Mouse (Mus musculus) lung, adult 2 months (tissue): Measurements from ENCODE around the gene Lrrc41. TPM values are rescaled to one million over a fixed set of nuclear protein-coding genes. Genes with fewer than 3 reads are reported as not detected.
A peak's percentile ranks its signal among the peaks of the same experiment; 100 is the strongest.

ENCODE experiments used
- DNase-seq: peaks from one replicate; pipeline ENCODE4 v3.0.0; 2022
- H3K4me1 ChIP-seq: fragments of 200-500 bp; 2 replicates; pipeline ENCODE4 v1.6.1; 2011; ENCODE audit warnings: low read length; ENCODE audit not compliant: control insufficient read depth, insufficient read depth
- H3K4me3 ChIP-seq: fragments of 200-500 bp; replicated peaks from 2 replicates; pipeline ENCODE3; 2011; ENCODE audit warnings: low read depth, mild to moderate bottlenecking, control low read depth, low read length; ENCODE audit errors: extremely low read depth
- CTCF ChIP-seq: fragments of 200-500 bp; IDR thresholded peaks from 2 replicates; pipeline ENCODE4 v1.5.1; 2011; ENCODE audit warnings: mild to moderate bottlenecking, low read length, control low read depth; ENCODE audit not compliant: insufficient read depth
- POLR2A ChIP-seq: fragments of 200-500 bp; IDR thresholded peaks from 2 replicates; pipeline ENCODE4 v1.6.1; 2011; ENCODE audit warnings: low read depth, mild to moderate bottlenecking, control low read depth, low read length, borderline replicate concordance; ENCODE audit errors: extremely low read depth
- WGBS: fragments of 180-500 bp; shearing (Covaris S2); methylation state at CpG from one replicate; pipeline ENCODE4 v1.1.7; 2018; 5-methylcytosine and 5-hydroxymethylcytosine counted together
- polyA plus RNA-seq: library from polyadenylated mRNA; depleted of rRNA; stranded (reverse); fragments of >200 nt; gene quantifications from 2 replicates; pipeline ENCODE4 v1.2.3, GENCODE M21; 2012

Gene Lrrc41
- polyA plus RNA-seq, 1 experiment, result 61.5 TPM

DNA sequence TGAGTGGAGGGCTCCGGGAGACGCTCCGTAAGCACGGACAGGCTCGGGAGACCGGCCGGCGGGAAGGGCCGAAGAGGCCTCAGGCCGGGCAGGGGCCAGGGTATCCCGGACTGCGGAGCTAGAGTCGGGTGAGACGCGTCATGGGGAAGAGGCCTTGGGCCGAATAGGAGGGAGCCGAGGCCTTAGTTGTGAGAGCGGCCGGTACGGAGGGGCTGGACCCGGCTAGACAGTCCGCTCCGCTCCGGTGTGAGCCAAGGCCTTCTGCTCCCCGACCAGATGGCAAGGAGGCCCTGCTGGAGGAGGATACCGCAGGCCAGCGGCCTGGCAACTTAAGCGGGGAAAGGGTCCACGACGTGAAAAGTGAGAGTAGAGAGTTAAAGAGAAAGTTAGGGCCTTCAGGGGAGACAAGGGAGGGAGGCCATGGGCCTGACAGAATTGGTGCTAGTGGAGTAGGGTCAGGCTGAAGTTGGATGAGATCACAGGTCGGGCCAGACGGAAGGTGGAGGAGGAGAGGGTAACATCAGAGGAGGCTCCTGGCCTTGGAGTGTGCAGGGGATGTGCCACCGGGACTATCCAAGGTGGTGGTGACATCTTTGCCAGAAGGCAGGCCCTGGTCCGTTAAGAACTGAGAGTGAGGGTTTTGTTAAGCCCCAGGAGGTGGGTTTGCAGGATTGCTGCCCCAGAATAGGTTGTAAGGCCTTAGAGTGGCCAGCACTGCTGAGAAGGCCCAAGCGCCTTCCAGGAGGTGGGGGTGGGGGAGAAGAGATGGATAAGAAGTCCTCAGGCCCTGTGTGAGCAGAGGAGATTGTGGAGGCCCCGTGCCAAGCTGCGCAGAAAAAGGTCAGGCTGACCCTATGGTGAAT is 1.5 kb downstream of the Lrrc41 start:
- 3% methylated on average over 37 of the region's 37 CpGs for WGBS
- Histone ChIP-seq H3K4me3 (peak overlapping the region; percentile 86), H3K4me1 (peaks cover 17% of the 10 kb centered on the region)
- TF ChIP-seq POLR2A, result no peak
- no peak for TF ChIP-seq CTCF
- DNase-seq, result no peak

DNA sequence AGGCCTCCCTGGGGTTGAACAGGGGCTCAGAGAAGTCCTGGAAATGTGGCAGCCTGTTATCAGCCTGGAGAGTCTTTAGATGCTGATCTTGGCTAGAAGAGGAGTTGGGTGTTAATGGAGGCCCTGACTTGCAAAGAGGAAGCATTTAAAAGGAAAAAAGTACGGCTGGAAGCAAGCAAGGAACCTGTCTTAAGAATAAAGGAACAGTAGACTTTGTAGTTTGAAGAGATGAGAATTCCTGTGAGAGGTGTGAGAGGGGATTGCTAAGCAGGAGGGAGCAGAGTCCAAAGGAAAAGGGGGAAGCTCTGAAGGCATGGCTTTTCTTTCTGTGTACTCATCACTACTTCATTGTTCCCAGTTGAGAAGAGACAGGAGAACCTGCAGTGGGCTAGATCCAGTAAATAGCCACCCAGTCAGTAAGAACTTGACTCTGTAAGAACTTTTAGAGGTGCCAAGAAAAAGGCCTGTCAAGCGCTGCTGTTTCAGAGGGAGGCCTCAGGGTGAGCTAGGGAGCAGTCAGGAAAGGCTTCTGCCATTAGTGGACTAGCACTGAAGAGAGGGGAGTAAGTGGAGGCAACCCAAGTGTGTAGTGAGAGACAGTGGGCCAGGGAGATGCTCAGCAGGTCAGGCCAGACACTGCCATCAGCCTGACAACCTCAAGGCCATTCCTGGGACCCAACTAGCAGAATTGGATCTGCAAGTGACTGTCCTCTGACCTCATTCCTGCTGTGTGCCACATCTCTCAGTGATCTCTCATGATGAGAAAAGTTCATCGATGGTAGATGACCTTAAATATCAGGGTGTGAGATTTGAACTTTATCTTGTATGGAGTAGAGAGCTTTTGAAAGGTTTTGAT is 2.4 kb downstream of the Lrrc41 start:
- Histone ChIP-seq H3K4me3 (no peak overlapping the region), H3K4me1 (peaks cover 17% of the 10 kb centered on the region)
- no peak for DNase-seq
- WGBS, result 48% methylated on average over 3 of the region's 3 CpGs
- TF ChIP-seq POLR2A (no peak), CTCF (no peak)

DNA sequence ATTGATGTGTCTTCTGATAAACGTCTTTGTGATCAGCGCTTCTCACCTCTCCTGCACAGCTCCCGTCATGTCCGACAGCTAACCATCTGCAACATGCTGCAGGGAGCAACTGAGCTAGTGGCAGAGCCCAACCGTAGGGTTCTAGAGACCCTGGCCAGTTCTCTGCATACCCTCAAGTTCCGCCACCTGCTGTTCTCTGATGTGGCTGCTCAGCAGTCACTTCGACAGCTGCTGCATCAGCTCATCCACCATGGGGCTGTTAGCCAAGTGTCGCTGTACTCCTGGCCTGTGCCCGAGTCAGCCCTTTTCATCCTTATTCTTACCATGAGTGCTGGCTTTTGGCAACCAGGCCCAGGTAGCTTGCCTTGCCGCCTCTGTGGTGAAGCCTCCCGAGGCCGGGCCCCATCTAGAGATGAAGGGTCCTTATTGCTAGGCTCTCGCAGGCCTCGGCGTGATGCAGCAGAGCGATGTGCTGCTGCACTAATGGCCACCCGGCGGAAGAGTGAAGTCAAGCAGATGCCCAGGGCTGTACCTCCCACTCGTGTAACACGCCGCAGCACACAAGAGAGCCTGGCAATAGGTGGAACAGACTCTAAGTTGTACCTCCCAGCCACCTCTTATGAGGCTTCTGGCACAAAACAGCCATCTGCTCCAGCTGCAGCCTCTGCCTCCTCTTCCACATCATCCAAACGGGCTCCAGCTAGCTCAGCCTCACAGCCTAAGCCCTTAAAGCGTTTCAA is 13.6 kb downstream of the Lrrc41 start:
- Histone ChIP-seq H3K4me1 (no peaks in the 10 kb centered on the region), H3K4me3 (no peak overlapping the region)
- no peak for TF ChIP-seq POLR2A
- DNase-seq, result no peak
- WGBS, result 90% methylated on average over 23 of the region's 23 CpGs

DNA sequence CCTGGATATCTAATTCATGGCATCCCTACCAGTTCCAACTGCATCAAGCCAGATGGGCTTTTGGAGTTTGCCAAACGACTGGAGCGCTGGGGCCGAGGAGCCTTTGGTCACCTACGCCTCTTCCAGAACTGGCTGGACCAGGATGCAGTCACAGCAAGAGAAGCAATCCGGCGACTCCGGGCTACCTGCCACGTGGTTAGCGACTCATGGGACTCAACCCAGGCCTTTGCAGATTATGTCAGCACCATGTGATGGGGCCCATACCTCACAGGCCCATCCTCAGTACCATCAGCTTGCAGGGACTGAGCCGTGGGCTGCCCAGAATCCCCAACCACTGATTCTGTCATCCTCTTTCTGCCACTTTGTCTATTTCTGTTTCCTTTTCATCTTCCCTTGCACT is 21.2 kb downstream of the Lrrc41 start:
- WGBS, result 86% methylated on average over 10 of the region's 10 CpGs
- TF ChIP-seq CTCF (no peak), POLR2A (no peak)
- no peak for DNase-seq
- Histone ChIP-seq H3K4me1 (no peaks in the 10 kb centered on the region), H3K4me3 (no peak overlapping the region)

DNA sequence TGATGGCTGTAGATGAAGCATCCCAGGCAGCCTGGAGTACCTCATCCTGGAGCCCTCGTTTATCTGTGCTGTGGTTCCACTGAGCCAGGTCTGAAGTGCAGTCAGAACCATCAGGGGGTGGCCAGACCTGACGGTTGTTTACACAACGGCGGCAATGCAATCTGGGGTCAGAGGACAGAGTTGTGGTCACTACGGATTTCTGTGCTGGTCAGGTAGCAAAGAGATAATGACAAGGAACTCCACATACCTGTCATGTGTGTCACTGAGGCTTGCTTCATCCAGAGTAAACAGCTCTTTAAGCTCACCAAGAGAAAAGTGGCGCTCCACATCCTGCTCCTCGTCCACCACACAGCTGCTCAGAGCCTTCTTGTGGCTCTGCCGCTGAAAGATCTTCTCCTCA is 22.1 kb downstream of the Lrrc41 start:
- no peak for DNase-seq
- TF ChIP-seq CTCF (no peak), POLR2A (no peak)
- H3K4me3 ChIP-seq, result no peak overlapping the region
- WGBS, result 66% methylated on average over 8 of the region's 8 CpGs
- H3K4me1 ChIP-seq, result no peaks in the 10 kb centered on the region

DNA sequence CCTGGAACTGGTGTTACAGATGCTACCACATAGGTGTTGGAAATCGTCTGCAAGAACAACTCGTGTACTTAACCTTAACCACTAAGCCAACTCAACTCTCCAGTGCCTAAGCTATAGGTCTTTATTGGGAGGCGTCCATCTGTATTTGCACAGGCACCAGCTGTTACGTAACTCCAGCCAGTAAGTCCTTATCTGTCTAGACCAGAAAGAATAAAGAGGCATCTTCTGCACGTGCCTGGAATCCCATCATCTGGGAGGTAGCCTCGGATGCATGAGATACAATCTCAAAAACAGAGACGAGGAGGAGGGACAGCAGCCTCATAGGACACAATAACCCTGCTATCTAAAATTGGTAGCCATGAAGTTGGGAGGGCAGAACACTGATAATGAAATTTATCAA is 25.9 kb downstream of the Lrrc41 start:
- Histone ChIP-seq H3K4me1 (no peaks in the 10 kb centered on the region), H3K4me3 (no peak overlapping the region)
- TF ChIP-seq CTCF (no peak), POLR2A (no peak)
- DNase-seq, result no peak
- 72% methylated on average over 7 of the region's 7 CpGs for WGBS

DNA sequence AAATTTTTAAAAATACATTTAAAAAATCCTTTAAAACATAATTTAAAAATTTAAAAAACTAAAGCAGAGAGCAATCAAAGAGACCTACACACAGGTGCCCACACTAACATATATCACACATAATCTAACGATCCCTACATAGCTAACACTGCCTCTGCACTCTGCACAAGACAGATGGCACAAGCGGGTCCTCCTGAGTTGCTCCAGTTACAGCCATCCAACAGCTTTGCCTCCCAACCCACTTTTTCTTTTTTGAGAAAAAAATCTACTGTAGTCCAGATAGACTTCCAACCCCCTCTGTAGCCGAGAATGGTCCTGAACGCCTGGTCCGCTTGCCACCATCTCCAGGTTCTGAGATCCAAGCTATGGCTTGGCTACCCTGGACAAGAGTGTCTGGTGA is 30.2 kb downstream of the Lrrc41 start:
- H3K4me3 ChIP-seq, result no peak overlapping the region
- DNase-seq, result no peak
- H3K4me1 ChIP-seq, result no peaks in the 10 kb centered on the region
- TF ChIP-seq POLR2A, result no peak
- TF ChIP-seq CTCF, result no peak
- WGBS, result 94% methylated on average over 5 of the region's 5 CpGs

DNA sequence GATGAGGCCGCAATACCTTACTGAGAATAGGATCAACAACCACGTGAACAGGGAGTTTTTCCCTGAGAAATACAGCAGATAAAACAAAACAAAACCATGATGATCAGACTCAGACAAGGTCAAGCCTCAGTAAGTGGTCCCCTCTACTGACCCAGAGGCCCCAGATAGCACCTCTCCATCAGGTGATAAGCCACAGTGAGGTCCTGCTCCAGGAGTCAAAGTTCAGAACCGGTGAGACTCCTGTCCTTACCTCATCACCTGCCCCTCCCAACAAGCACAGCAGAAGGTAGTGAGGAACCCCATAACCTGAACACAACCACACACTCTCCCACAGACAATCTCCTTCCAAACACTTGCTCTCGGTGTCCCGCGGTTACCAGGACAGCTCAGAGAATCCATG is 35.6 kb downstream of the Lrrc41 start:
- no peak for DNase-seq
- Histone ChIP-seq H3K4me3 (no peak overlapping the region), H3K4me1 (no peaks in the 10 kb centered on the region)
- no peak for TF ChIP-seq CTCF
- WGBS, result 85% methylated on average over 6 of the region's 6 CpGs

DNA sequence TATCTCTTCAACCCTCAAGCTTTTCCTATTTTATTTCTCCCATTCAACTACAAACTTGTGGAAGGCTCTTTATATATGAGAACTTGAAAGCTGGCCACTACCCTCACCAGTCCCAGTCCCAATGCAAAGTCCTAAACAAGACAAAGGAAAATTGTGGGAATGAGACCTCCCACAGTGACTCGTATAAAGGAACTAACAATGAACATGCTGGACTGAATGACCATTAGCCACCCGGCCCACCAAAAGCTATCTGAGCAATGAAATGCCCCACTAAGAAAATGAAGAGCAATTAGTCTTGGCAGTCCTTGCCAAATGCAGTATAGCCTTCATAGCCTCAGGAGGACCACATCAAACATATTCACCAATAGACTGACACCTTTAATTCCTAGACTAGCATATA is 36.4 kb downstream of the Lrrc41 start:
- TF ChIP-seq CTCF (no peak), POLR2A (no peak)
- no peak for DNase-seq
- whole genome bisulfite sequencing, result 90% methylated on average over 2 of the region's 2 CpGs

More for the DNA sequence above, 36.4 kb downstream of the Lrrc41 start:
- Histone ChIP-seq H3K4me1 (no peaks in the 10 kb centered on the region), H3K4me3 (no peak overlapping the region)
